Mouse (Mus musculus) thymus, postnatal 4 days (tissue): ENCODE data around the gene Vmn1r18.
"Not testable (repeated sequence)": the region's sequence is repeated elsewhere in the genome, so short reads cannot be mapped to it uniquely, and the experiment has no call there.

Source experiments
- DNase-seq: peaks from one replicate; pipeline ENCODE4 v3.0.0; 2021

Gene Vmn1r18

DNA sequence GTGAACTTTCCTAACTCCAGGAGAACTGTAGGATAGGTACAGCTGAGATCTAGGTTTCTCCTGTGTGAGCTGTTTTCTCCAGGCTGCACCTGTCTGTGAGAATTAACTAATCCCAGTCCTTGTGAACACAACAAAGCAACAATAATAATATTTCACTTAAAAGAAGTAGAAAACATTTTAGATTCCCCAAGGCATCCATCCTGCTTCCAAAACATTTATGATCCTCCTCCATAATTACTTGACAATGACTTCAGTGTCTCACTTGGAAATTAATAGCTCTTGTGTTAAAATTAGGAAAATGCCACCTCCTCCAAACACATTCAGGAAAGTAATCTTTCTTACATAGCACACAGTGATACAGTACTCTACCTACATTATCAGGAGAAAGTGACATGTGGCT, at the start of gene Vmn1r18:
TSS of gene Vmn1r18 (minus strand) at position 101 of the 400 bp plus-strand sequence.
- no peak for DNase-seq

GRCm38 (mm10) chr6:57431196-57431595, 35.6 kb upstream of the Vmn1r18 start:
- no peak for DNase-seq

DNA sequence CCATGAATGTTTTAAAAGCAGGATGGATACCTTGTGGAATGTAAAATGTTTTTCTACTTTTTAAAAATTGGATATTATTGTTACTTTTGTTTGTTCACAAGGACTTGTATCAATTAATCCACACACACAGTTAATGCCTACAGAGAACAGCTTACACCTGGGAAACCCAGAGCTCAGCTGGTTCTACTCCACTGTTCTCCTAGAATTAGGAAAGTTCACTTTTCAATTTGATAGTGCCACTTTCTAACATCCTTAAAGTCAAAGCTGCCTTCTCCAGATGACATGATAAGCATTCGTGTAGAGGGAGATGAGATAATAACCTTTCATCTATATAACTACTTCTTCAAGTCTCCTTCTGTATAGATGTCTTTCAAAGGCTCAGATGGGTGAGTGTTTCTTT, 33.0 kb upstream of the Vmn1r18 start, which contains the start of gene Vmn1r20:
TSS of gene Vmn1r20 (plus strand) at position 301 of the 400 bp plus-strand sequence.
- no peak for DNase-seq

- not testable (repeated sequence) for DNase-seq
Observed at GRCm38 (mm10) chr6:57403480-57403879, 7.9 kb upstream of the Vmn1r18 start, which contains the start of gene Vmn1r19. Vmn1r19 (plus strand) TSS chr6:57403780.

- no peak for DNase-seq
Observed at GRCm38 (mm10) chr6:57367496-57367895, 28.1 kb downstream of the Vmn1r18 start.

GRCm38 (mm10) chr6:57365866-57366265, 29.7 kb downstream of the Vmn1r18 start:
- not testable (repeated sequence) for DNase-seq

- DNase-seq, result no peak
Observed at GRCm38 (mm10) chr6:57363627-57364026, 32.0 kb downstream of the Vmn1r18 start, which contains the start of gene Vmn1r17. Vmn1r17 (minus strand) TSS chr6:57363727.

- DNase-seq, result no peak
Observed at GRCm38 (mm10) chr6:57356864-57357263, 38.7 kb downstream of the Vmn1r18 start.

DNA sequence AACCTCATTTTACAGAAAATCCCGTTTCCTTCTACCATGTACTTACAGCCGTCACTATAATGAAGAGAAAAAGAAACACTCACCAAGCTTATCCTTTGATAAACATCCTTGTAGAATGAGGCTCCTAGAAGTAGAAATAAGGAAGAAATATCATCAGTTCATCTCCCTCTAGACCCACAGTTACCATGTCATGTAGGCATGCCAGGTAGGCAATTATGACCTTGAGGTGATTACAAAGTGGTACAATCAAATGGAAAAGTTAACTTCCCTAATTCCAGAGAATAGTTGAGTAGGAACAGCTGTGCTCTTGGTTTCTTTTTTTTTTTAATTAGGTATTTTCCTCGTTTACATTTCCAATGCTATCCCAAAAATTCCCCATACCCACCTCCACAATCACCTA, 66.2 kb downstream of the Vmn1r18 start, which contains the start of gene Vmn1r16:
TSS of gene Vmn1r16 (minus strand) at position 101 of the 400 bp plus-strand sequence.
- DNase-seq, result no peak
